In the genomic region with DNA sequence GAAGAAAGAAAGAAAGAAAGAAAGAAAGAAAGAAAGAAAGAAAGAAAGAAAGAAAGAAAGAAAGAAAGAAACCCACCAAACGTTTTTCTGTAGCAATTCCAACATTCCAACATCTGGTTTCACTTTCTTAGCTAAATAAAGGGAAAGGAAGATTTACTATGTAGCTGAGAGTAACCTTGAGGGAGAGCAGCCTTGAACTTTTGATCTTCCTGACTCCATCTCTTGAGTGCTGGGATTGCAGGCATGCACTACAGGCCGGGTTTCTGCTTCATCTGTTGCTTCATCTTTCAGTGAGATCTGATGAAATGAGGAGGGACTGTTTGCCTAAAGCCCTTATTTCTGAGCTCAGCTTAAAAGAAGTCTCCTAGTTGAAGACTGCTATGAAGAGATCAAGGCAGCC, we compare ENCODE assay signal across 13 mouse cellular contexts. TPM values are rescaled to one million over a fixed set of nuclear protein-coding genes. Genes with fewer than 3 reads are reported as not detected.
A peak's percentile ranks its signal among the peaks of the same experiment; 100 is the strongest.
DNase-seq lines count a peak whose midpoint lies in the region; ATAC-seq lines count a peak whose summit lies in the region.
"Had no signal": no experiment of that assay in that cellular context is flagged by ENCODE, and none has a peak within 500 bp of the region (broad histone marks: within the 10 kb centered on the region; RNA-seq: fewer than 3 reads in every experiment).

No protein-coding gene starts in this region.

- peak overlapping the region; percentile 73; the same call in 1 of the 2 replicates for H3K27ac ChIP-seq in kidney, embryonic 16.5 days (ENCODE audit: low read length)
- H3K27ac ChIP-seq in embryonic facial prominence, embryonic 11.5 days (replicated peaks; ENCODE audit: low read depth, low read length): no peak overlapping the region; the same call in 1 of the 2 replicates
- peak overlapping the region; percentile 65 for H3K27ac ChIP-seq in limb, embryonic 13.5 days
- no peak overlapping the region for H3K27ac ChIP-seq in midbrain, embryonic 14.5 days (replicated peaks; ENCODE audit: low read depth, low read length)
- H3K27ac ChIP-seq: hindbrain, embryonic 14.5 days had no signal

- no peaks in the 10 kb centered on the region for H3K36me3 ChIP-seq in kidney, embryonic 16.5 days (ENCODE audit: insufficient read depth, low read length)
- no peaks in the 10 kb centered on the region for H3K36me3 ChIP-seq in embryonic facial prominence, embryonic 11.5 days (replicated peaks; ENCODE audit: control insufficient read depth, insufficient read depth, low read depth, low read length)
- no peaks in the 10 kb centered on the region for H3K36me3 ChIP-seq in limb, embryonic 13.5 days
- no peaks in the 10 kb centered on the region for H3K36me3 ChIP-seq in midbrain, embryonic 14.5 days (ENCODE audit: control insufficient read depth, insufficient read depth, low read length)

- no peak overlapping the region for H3K4me2 ChIP-seq in kidney, embryonic 16.5 days (replicated peaks; ENCODE audit: low read depth, low read length)
- no peak overlapping the region for H3K4me2 ChIP-seq in embryonic facial prominence, embryonic 11.5 days (ENCODE audit: low read depth, low read length)
- no peak overlapping the region for H3K4me2 ChIP-seq in limb, embryonic 13.5 days (replicated peaks)
- no peak overlapping the region for H3K4me2 ChIP-seq in midbrain, embryonic 14.5 days (ENCODE audit: low read length)
- H3K4me2 ChIP-seq: hindbrain, embryonic 14.5 days had no signal

- H3K4me3 ChIP-seq in kidney, embryonic 16.5 days (ENCODE audit: low read length): no peak overlapping the region
- H3K4me3 ChIP-seq in embryonic facial prominence, embryonic 11.5 days (ENCODE audit: low read depth, low read length): no peak overlapping the region
- H3K4me3 ChIP-seq in limb, embryonic 13.5 days: no peak overlapping the region
- H3K4me3 ChIP-seq in midbrain, embryonic 14.5 days (replicated peaks; ENCODE audit: low read depth, low read length): no peak overlapping the region
- H3K4me3 ChIP-seq: erythroblast, embryonic 14.5 days had no signal

- no peak for ATAC-seq in kidney, embryonic 16.5 days (ENCODE audit: low FRiP score, low TSS enrichment)
- no peak for ATAC-seq in embryonic facial prominence, embryonic 11.5 days (replicated peaks; ENCODE audit: insufficient number of reproducible peaks, low FRiP score, low TSS enrichment, low read depth)
- peak; percentile 78 for ATAC-seq in limb, embryonic 13.5 days (ENCODE audit: low FRiP score, low read depth)
- ATAC-seq in midbrain, embryonic 14.5 days (ENCODE audit: low FRiP score, low TSS enrichment): no peak
- ATAC-seq: liver, postnatal 0 days had no signal

- no peaks in the 10 kb centered on the region for H3K9me3 ChIP-seq in kidney, embryonic 16.5 days (ENCODE audit: low read length)
- no peaks in the 10 kb centered on the region for H3K9me3 ChIP-seq in embryonic facial prominence, embryonic 11.5 days (replicated peaks; ENCODE audit: control insufficient read depth, low read length)
- no peaks in the 10 kb centered on the region for H3K9me3 ChIP-seq in limb, embryonic 13.5 days
- no peaks in the 10 kb centered on the region for H3K9me3 ChIP-seq in midbrain, embryonic 14.5 days (ENCODE audit: control insufficient read depth, low read length)

- no peak overlapping the region for H3K9ac ChIP-seq in kidney, embryonic 16.5 days (replicated peaks; ENCODE audit: low read length)
- H3K9ac ChIP-seq in embryonic facial prominence, embryonic 11.5 days (replicated peaks; ENCODE audit: low read length): no peak overlapping the region
- no peak overlapping the region for H3K9ac ChIP-seq in limb, embryonic 13.5 days
- H3K9ac ChIP-seq in midbrain, embryonic 14.5 days (replicated peaks; ENCODE audit: low read length): no peak overlapping the region
- H3K9ac ChIP-seq: hindbrain, embryonic 14.5 days; liver, postnatal 0 days had no signal

- DNase-seq in kidney, postnatal 25 days: no peak
- DNase-seq in adrenal gland, postnatal 10 days: peak; percentile 12
- DNase-seq in embryonic facial prominence, embryonic 11.5 days (ENCODE audit: low spot score): peak; percentile 76
- no peak for DNase-seq in ovary, postnatal 14 days (ENCODE audit: low spot score)
- no peak for DNase-seq in midbrain, embryonic 14.5 days
- DNase-seq: cerebellum, adult 2 months; gastrocnemius, postnatal 36 days; liver, postnatal 0 days; right cerebral cortex, postnatal 4 days had no signal

- peaks cover 4% of the 10 kb centered on the region; the same call in 1 of the 2 replicates for H3K27me3 ChIP-seq in kidney, embryonic 16.5 days (ENCODE audit: insufficient read depth, low read length)
- H3K27me3 ChIP-seq in embryonic facial prominence, embryonic 11.5 days (ENCODE audit: control insufficient read depth, insufficient read depth, low read length): no peaks in the 10 kb centered on the region
- H3K27me3 ChIP-seq in limb, embryonic 13.5 days: peaks cover 17% of the 10 kb centered on the region; the same call in 1 of the 2 replicates
- H3K27me3 ChIP-seq in midbrain, embryonic 14.5 days (ENCODE audit: control insufficient read depth, insufficient read depth, low read length): no peaks in the 10 kb centered on the region

- WGBS in kidney, embryonic 16.5 days: 18% methylated on average over 2 of the region's 2 CpGs
- WGBS in embryonic facial prominence, embryonic 11.5 days: 24% methylated on average over 2 of the region's 2 CpGs
- 7% methylated on average over 2 of the region's 2 CpGs for WGBS in limb, embryonic 13.5 days
- 53% methylated on average over 2 of the region's 2 CpGs for WGBS in midbrain, embryonic 14.5 days

- H3K4me1 ChIP-seq in kidney, embryonic 16.5 days (ENCODE audit: insufficient read depth, low read length): no peaks in the 10 kb centered on the region
- H3K4me1 ChIP-seq in embryonic facial prominence, embryonic 11.5 days (ENCODE audit: control insufficient read depth, insufficient read depth, low read length): no peaks in the 10 kb centered on the region
- H3K4me1 ChIP-seq in limb, embryonic 13.5 days: peaks cover 10% of the 10 kb centered on the region; the same call in 1 of the 2 replicates
- H3K4me1 ChIP-seq in midbrain, embryonic 14.5 days (ENCODE audit: control insufficient read depth, insufficient read depth, low read length): no peaks in the 10 kb centered on the region

RNA-seq across cellular contexts. Expression of gene Tmem164, which starts 57.8 kb away (rescaled TPM):
- polyA plus RNA-seq in kidney, embryonic 16.5 days (2015; fragmentation: Nextera tagmentation; extraction: Ambion mirVana): 56.4 and 57.2 TPM in 2 replicates
- total RNA-seq in adrenal gland, postnatal 10 days (2021): 10 to 100 TPM; 35.7 to 38.8 TPM
- 41.1 and 42.3 TPM in 2 replicates for polyA plus RNA-seq in embryonic facial prominence, embryonic 11.5 days (2014; fragmentation: Nextera tagmentation; extraction: Ambion mirVana)
- polyA plus RNA-seq in limb, embryonic 13.5 days (2015; fragmentation: Nextera tagmentation; extraction: Ambion mirVana): 65.5 and 69.9 TPM in 2 replicates
- 10.6 and 14.0 TPM in 2 replicates for polyA plus RNA-seq in midbrain, embryonic 14.5 days (2014; fragmentation: Nextera tagmentation; extraction: Ambion mirVana)

Comparison
In these comparisons a context has a peak if more than half of its experiments do, and no peak if none do; other contexts are left out.
1. H3K27ac ChIP-seq: peak in kidney, embryonic 16.5 days (single experiment) and limb, embryonic 13.5 days (single experiment); none in embryonic facial prominence, embryonic 11.5 days (single experiment) and midbrain, embryonic 14.5 days (single experiment).
2. DNase-seq: peak in adrenal gland, postnatal 10 days (single experiment) and embryonic facial prominence, embryonic 11.5 days (single experiment); none in kidney, postnatal 25 days (0 of 2), ovary, postnatal 14 days (single experiment) and midbrain, embryonic 14.5 days (single experiment).